Mouse (Mus musculus) erythroblast, embryonic 14.5 days (primary cell): Measurements from ENCODE around the gene Atp6v0d1.

Source experiments
- GATA1 ChIP-seq: IDR thresholded peaks from 2 replicates; pipeline ENCODE4 v1.6.1; 2012; ENCODE audit warnings: low read length, inconsistent platforms, mixed read lengths
- TAL1 ChIP-seq: IDR thresholded peaks from 3 replicates; pipeline ENCODE4 v1.6.1; 2012; ENCODE audit warnings: low read length, inconsistent platforms, mixed read lengths

DNA sequence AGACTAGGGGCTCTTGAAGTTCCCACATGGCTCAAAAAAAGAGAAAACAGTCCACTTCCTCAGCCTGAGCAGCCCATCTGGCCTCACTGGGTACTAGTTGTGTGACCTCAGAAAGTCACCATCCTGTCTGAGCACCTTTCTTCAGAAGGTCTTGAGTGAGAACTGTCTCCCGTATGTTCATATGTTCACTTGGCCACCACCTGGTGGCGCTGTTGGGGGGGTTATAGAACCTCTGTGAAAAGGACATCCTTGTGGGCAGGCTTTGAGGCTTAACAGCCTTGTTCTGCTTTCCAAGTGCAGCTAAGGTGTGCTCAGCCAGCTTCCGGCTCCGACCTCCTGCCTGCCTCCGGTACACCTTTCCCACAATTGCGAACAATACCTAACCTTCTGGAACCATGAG, 84.4 kb downstream of the Atp6v0d1 start:
- TF ChIP-seq TAL1 (no peak), GATA1 (no peak)
